Mouse (Mus musculus) urinary bladder, postnatal 36 days (tissue): ENCODE measurements around the gene Ace2.
A peak's percentile ranks its signal among the peaks of the same experiment; 100 is the strongest.

Source experiments
- DNase-seq, 2 experiments: peaks; one replicate each; pipeline ENCODE4 v3.0.0; 2022; ENCODE audit warnings: low spot score in 2 of 2, mixed read lengths in 1 of 2

Ace2 gene

GRCm38 (mm10) chrX:164179746-164180145 lies 40.6 kb downstream of the Ace2 start:
- DNase-seq, result peak; percentile 17 to 34

GRCm38 (mm10) chrX:164183844-164184243 lies 44.7 kb downstream of the Ace2 start:
- peak; percentile 14 to 32 for DNase-seq

- DNase-seq, result no peak
Observed at GRCm38 (mm10) chrX:164189880-164190279, 50.7 kb downstream of the Ace2 start.

GRCm38 (mm10) chrX:164197679-164198078 lies 58.5 kb downstream of the Ace2 start:
- no peak for DNase-seq

GRCm38 (mm10) chrX:164200547-164200946 lies 61.4 kb downstream of the Ace2 start:
- DNase-seq, result no peak

- DNase-seq, result no peak
Observed at GRCm38 (mm10) chrX:164221989-164222388, 82.9 kb downstream of the Ace2 start.

GRCm38 (mm10) chrX:164233380-164233779 lies 94.2 kb downstream of the Ace2 start:
- no peak for DNase-seq
